Mouse (Mus musculus) ES-Bruce4 (cell line): ENCODE measurements around the gene Cpsf6. TPM values are rescaled to one million over a fixed set of nuclear protein-coding genes. Genes with fewer than 3 reads are reported as not detected.

Experiments
- H3K27ac ChIP-seq: 2 replicates; pipeline ENCODE4 v1.5.1; 2012; ENCODE audit warnings: low read length, inconsistent platforms; ENCODE audit not compliant: insufficient read depth
- H3K27me3 ChIP-seq: 2 replicates; pipeline ENCODE4 v1.6.1; 2012; ENCODE audit warnings: mild to moderate bottlenecking, low read length, inconsistent platforms; ENCODE audit not compliant: control insufficient read depth, poor library complexity, insufficient read depth, severe bottlenecking
- H3K36me3 ChIP-seq: 2 replicates; pipeline ENCODE4 v1.6.1; 2012; ENCODE audit warnings: inconsistent platforms, mild to moderate bottlenecking, low read length, moderate library complexity; ENCODE audit not compliant: control insufficient read depth, poor library complexity, insufficient read depth, severe bottlenecking
- H3K4me1 ChIP-seq: one replicate; pipeline ENCODE4 v1.8.1; 2011; ENCODE audit warnings: low read length; ENCODE audit not compliant: control insufficient read depth, insufficient read depth
- H3K4me3 ChIP-seq: 2 replicates; pipeline ENCODE4 v1.5.1; 2011; ENCODE audit warnings: low read depth, mild to moderate bottlenecking, low read length
- H3K9ac ChIP-seq: 2 replicates; pipeline ENCODE4 v1.6.1; 2012; ENCODE audit warnings: low read depth, mild to moderate bottlenecking, inconsistent platforms; ENCODE audit not compliant: poor library complexity, severe bottlenecking
- H3K9me3 ChIP-seq: replicated peaks from 2 replicates; pipeline ENCODE4 v1.6.1; 2012; ENCODE audit warnings: mild to moderate bottlenecking, low read length, inconsistent platforms; ENCODE audit not compliant: control insufficient read depth, poor library complexity, insufficient read depth, severe bottlenecking
- CTCF ChIP-seq: IDR thresholded peaks from one replicate; pipeline ENCODE4 v1.8.1; 2011; ENCODE audit warnings: low read depth, low read length
- EP300 ChIP-seq: IDR thresholded peaks from 2 replicates; pipeline ENCODE4 v1.6.1; 2011; ENCODE audit warnings: low read depth, low read length; ENCODE audit not compliant: insufficient read depth
- POLR2A ChIP-seq: IDR thresholded peaks from one replicate; pipeline ENCODE4 v1.8.1; 2011; ENCODE audit warnings: low read length; ENCODE audit not compliant: insufficient read depth
- polyA plus RNA-seq: library from polyadenylated mRNA; stranded (reverse); fragments of >200 nt; gene quantifications from 2 replicates; pipeline ENCODE4 v1.2.4, GENCODE M21; 2011; ENCODE audit warnings: low read depth; ENCODE audit not compliant: missing spikeins, insufficient read depth, insufficient read length

Gene Cpsf6
- polyA plus RNA-seq, 1 experiment = 205 TPM

DNA sequence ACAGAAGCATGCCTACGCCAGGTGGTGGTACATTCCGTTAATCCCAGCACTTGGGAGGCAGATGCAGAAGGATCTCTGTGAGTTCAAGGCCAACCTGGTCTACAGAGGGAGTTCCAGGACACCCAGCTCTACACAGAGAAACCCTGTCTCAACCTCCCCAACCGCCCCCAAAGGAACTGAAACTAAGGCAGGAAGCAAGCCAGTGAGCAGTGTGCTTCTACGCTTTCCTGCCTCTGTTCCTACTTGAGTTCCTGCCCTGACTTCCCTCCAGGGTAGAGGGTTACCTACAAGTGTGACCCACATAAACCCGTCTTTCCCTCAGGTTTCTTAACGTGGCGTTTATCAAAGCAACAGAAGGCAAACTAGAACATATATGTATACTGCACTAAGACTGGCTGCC lies 56.0 kb downstream of the Cpsf6 start:
- H3K4me1 ChIP-seq = no peaks in the 10 kb centered on the region

DNA sequence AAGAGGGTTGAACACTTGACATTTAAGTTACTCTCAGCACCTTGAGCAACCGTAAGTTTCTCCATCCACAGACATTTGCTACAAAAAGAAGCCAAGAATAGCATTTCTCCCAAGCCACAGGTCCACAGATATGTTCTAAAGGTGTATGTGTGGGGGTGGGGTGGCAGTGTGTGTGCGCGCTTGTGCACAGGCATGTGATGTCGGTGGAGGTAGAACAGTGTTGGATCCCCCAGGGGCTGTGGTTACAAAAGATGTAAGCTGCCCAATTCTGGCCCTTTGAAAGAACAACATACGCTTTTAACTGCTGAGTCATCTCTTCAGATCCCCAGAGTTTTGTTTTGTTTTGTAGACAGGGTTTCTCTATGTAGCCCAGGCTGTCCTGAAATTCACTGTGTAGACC lies 57.2 kb downstream of the Cpsf6 start:
- no peak for TF ChIP-seq POLR2A
- TF ChIP-seq CTCF = no peak
- TF ChIP-seq EP300 = no peak
- no peak overlapping the region for H3K4me3 ChIP-seq
- H3K36me3 ChIP-seq = no peaks in the 10 kb centered on the region
- no peaks in the 10 kb centered on the region for H3K27me3 ChIP-seq
- H3K4me1 ChIP-seq = no peaks in the 10 kb centered on the region
- no peak overlapping the region for H3K27ac ChIP-seq
- no peaks in the 10 kb centered on the region for H3K9me3 ChIP-seq
- H3K9ac ChIP-seq = no peak overlapping the region

More for the DNA sequence above, 56.0 kb downstream of the Cpsf6 start:
- H3K27me3 ChIP-seq = no peaks in the 10 kb centered on the region
- TF ChIP-seq CTCF = no peak
- no peak for TF ChIP-seq POLR2A
- TF ChIP-seq EP300 = no peak
- H3K9ac ChIP-seq = no peak overlapping the region
- no peaks in the 10 kb centered on the region for H3K36me3 ChIP-seq
- H3K9me3 ChIP-seq = no peaks in the 10 kb centered on the region
- H3K4me3 ChIP-seq = no peak overlapping the region
- no peak overlapping the region for H3K27ac ChIP-seq

DNA sequence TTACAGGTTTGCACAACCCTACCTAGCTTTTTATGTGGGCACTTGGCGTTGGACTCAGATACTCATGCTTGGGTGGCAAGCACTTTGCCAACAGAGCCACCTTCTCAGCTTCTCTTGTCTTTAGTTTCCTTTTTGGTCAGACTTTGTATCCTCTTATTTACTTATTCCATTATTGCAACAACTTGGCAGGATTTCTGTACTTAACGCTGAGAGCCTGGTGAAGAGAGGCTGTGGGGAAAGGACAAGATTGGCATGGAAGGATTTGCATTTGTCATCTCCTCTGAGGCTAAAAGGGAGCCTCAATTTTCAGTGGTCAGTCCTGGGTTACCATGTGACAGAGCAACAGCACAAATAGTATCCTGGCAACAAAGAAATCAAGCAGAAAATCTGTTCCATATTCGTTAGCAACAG lies 59.2 kb downstream of the Cpsf6 start:
- TF ChIP-seq CTCF (no peak), POLR2A (no peak)
- H3K9ac ChIP-seq = no peak overlapping the region
- H3K9me3 ChIP-seq = no peaks in the 10 kb centered on the region
- no peak overlapping the region for H3K27ac ChIP-seq
- H3K4me3 ChIP-seq = no peak overlapping the region
- H3K36me3 ChIP-seq = no peaks in the 10 kb centered on the region
- H3K27me3 ChIP-seq = no peaks in the 10 kb centered on the region
- H3K4me1 ChIP-seq = no peaks in the 10 kb centered on the region

DNA sequence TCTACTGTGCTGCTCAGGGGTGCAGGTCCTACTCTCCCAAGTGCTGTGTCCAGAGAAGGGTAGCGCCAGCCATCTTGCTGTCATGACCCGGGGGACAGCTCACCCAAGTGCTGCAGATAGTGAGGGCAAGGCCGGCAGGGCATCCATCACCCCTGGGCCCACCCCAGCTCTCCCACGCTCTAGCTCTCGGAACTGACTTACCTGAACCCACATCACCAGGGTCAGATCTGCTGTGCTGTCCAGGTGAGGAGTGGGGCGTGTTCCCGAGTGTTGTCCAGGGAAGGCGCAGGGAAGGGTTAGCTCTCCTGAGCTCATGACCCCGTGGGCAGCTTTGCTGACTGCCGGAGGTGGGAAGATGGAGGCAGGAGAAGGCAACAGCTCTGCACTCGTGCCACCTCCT lies 63.4 kb downstream of the Cpsf6 start:
- no peak for TF ChIP-seq EP300
- no peak for TF ChIP-seq POLR2A
- TF ChIP-seq CTCF = no peak
- Histone ChIP-seq H3K4me3 (no peak overlapping the region), H3K4me1 (no peaks in the 10 kb centered on the region), H3K36me3 (no peaks in the 10 kb centered on the region), H3K9ac (no peak overlapping the region), H3K27ac (no peak overlapping the region), H3K27me3 (no peaks in the 10 kb centered on the region), H3K9me3 (no peaks in the 10 kb centered on the region)

DNA sequence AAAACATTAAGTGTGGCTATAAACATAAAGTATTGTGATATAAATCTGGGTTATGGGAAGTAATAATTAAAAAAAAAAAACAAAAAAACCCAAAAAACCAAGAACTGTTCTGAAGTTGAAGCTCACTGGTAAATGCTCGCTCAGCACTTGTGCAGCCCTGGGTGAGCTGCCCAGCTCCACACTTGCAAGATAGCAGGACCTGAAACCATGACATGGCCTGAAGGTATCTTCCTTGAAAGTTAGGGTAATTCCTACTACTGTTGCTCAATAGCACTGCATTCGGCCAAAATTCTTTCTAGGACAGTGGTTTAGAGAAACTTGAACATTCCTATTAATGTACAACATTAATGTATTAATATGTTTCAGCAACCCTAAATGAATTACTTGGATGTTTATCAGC lies 66.7 kb downstream of the Cpsf6 start:
- H3K9ac ChIP-seq = no peak overlapping the region
- TF ChIP-seq CTCF = no peak
- TF ChIP-seq POLR2A = no peak
- no peak for TF ChIP-seq EP300
- no peak overlapping the region for H3K27ac ChIP-seq
- H3K36me3 ChIP-seq = no peaks in the 10 kb centered on the region
- no peaks in the 10 kb centered on the region for H3K9me3 ChIP-seq
- H3K27me3 ChIP-seq = no peaks in the 10 kb centered on the region
- no peaks in the 10 kb centered on the region for H3K4me1 ChIP-seq
- no peak overlapping the region for H3K4me3 ChIP-seq

DNA sequence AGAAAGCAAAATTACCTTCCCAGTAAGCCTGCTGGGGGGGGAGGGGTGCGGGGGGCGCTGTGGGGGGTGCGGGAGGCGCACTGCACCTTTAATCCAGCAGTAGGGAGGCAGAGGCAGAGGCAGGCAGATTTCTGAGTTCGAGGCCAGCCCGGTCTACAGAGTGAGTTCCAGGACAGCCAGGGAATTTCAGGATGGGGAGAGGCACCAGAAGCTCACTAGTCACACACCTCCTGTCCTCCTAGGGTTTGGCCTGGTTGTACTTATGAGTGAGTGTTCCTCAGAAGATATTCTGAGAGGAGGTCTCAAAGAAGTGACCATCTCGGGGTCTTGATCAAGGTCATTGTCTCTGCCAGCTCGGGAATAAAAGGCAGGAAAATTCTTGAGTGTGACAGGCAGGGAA lies 67.6 kb downstream of the Cpsf6 start:
- Histone ChIP-seq H3K36me3 (no peaks in the 10 kb centered on the region), H3K4me1 (no peaks in the 10 kb centered on the region), H3K27me3 (no peaks in the 10 kb centered on the region), H3K9me3 (no peaks in the 10 kb centered on the region), H3K27ac (no peak overlapping the region), H3K9ac (no peak overlapping the region), H3K4me3 (no peak overlapping the region)
- TF ChIP-seq CTCF (no peak), EP300 (no peak), POLR2A (no peak)
